Mouse (Mus musculus) thymus, adult 2 months (tissue): ENCODE measurements around the gene Trmt6. TPM values are rescaled to one million over a fixed set of nuclear protein-coding genes. Genes with fewer than 3 reads are reported as not detected.

ENCODE experiments used
- DNase-seq: peaks from one replicate; pipeline ENCODE4 v3.0.0; 2021
- H3K27ac ChIP-seq: fragments of 200-500 bp; 2 replicates; pipeline ENCODE4 v1.5.1; 2012; ENCODE audit warnings: low read length, control low read depth; ENCODE audit not compliant: control insufficient read depth, insufficient read depth
- H3K27me3 ChIP-seq: fragments of 200-500 bp; 2 replicates; pipeline ENCODE4 v1.6.1; 2012; ENCODE audit warnings: mild to moderate bottlenecking, low read length, moderate library complexity, mixed read lengths; ENCODE audit not compliant: control insufficient read depth, insufficient read depth
- H3K36me3 ChIP-seq: fragments of 200-500 bp; 2 replicates; pipeline ENCODE4 v1.6.1; 2012; ENCODE audit warnings: mild to moderate bottlenecking, low read length, moderate library complexity; ENCODE audit not compliant: control insufficient read depth, insufficient read depth
- H3K4me1 ChIP-seq: fragments of 200-500 bp; replicated peaks from 2 replicates; pipeline ENCODE4 v1.6.1; 2012; ENCODE audit warnings: low read length; ENCODE audit not compliant: control insufficient read depth, insufficient read depth
- H3K4me3 ChIP-seq: fragments of 200-500 bp; 2 replicates; pipeline ENCODE4 v1.5.1; 2012; ENCODE audit warnings: mild to moderate bottlenecking, low read length, control low read depth, moderate library complexity; ENCODE audit not compliant: control insufficient read depth, insufficient read depth
- CTCF ChIP-seq: fragments of 200-500 bp; IDR thresholded peaks from 2 replicates; pipeline ENCODE4 v1.5.1; 2012; ENCODE audit warnings: mild to moderate bottlenecking, control low read depth, low read length, moderate library complexity, borderline replicate concordance; ENCODE audit not compliant: control insufficient read depth, poor library complexity, insufficient read depth; ENCODE audit errors: extremely low read depth
- POLR2A ChIP-seq: fragments of 200-500 bp; IDR thresholded peaks from 2 replicates; pipeline ENCODE4 v1.6.1; 2012; ENCODE audit warnings: mild to moderate bottlenecking, low read length, control low read depth, moderate library complexity; ENCODE audit not compliant: control insufficient read depth, poor library complexity, insufficient read depth; ENCODE audit errors: extremely low read depth
- WGBS: fragments of 180-500 bp; shearing (Covaris S2); methylation state at CpG from one replicate; pipeline ENCODE4 v1.1.7; 2018; 5-methylcytosine and 5-hydroxymethylcytosine counted together
- polyA plus RNA-seq: library from polyadenylated mRNA; depleted of rRNA; stranded (reverse); fragments of >200 nt; gene quantifications from 2 replicates; pipeline ENCODE4 v1.2.3, GENCODE M21; 2012; rRNA removed

Gene Trmt6
- 4.5 TPM in 2 replicates for polyA plus RNA-seq

- Histone ChIP-seq H3K27ac (no peak within 1 kb of the TSS), H3K4me1 (peaks cover 6% of the 10 kb centered on the region), H3K36me3 (peaks cover 3% of the 10 kb centered on the region; the same call in 1 of the 2 replicates), H3K4me3 (peak within 1 kb of the TSS; percentile 88), H3K27me3 (no peaks in the 10 kb centered on the region)
- peak; percentile 89 for DNase-seq
- WGBS, result under 1% methylated on average over 59 of the region's 59 CpGs
- TF ChIP-seq POLR2A (peak; percentile 63; the same call in 1 of the 2 replicates), CTCF (no peak)
Observed at GRCm38 (mm10) chr2:132815608-132816314, at the start of gene Trmt6, which contains the start of gene Mcm8. TSS of gene Trmt6 (minus strand) at chr2:132816055. TSS of gene Mcm8 (plus strand) at chr2:132816141.

GRCm38 (mm10) chr2:132863325-132863724 lies 47.5 kb upstream of the Trmt6 start:
- Histone ChIP-seq H3K27me3 (no peaks in the 10 kb centered on the region), H3K27ac (no peak overlapping the region), H3K36me3 (0 out of 2 replicates have a peak, but pooled peaks cover 4% of the 10 kb centered on the region), H3K4me1 (no peaks in the 10 kb centered on the region), H3K4me3 (no peak overlapping the region)
- TF ChIP-seq POLR2A, result no peak
- no peak for TF ChIP-seq CTCF
- WGBS, result 98% methylated on average over 2 of the region's 2 CpGs
- no peak for DNase-seq

- no peaks in the 10 kb centered on the region for H3K4me1 ChIP-seq
- 0 out of 2 replicates have a peak, but pooled peaks cover 4% of the 10 kb centered on the region for H3K36me3 ChIP-seq
- no peak overlapping the region for H3K27ac ChIP-seq
- TF ChIP-seq POLR2A (no peak), CTCF (no peak)
- no peak overlapping the region for H3K4me3 ChIP-seq
- H3K27me3 ChIP-seq, result no peaks in the 10 kb centered on the region
- 95% methylated on average over 2 of the region's 2 CpGs for WGBS
- DNase-seq, result no peak
Observed at GRCm38 (mm10) chr2:132861456-132861855, 45.6 kb upstream of the Trmt6 start.

- no peaks in the 10 kb centered on the region for H3K27me3 ChIP-seq
- no peaks in the 10 kb centered on the region for H3K4me1 ChIP-seq
- no peak overlapping the region for H3K27ac ChIP-seq
- TF ChIP-seq CTCF, result no peak
- TF ChIP-seq POLR2A, result no peak
- 0 out of 2 replicates have a peak, but pooled peaks cover 4% of the 10 kb centered on the region for H3K36me3 ChIP-seq
- no peak overlapping the region for H3K4me3 ChIP-seq
- no peak for DNase-seq
Observed at GRCm38 (mm10) chr2:132860435-132860834, 44.6 kb upstream of the Trmt6 start.

GRCm38 (mm10) chr2:132856333-132856732 lies 40.5 kb upstream of the Trmt6 start:
- Histone ChIP-seq H3K4me1 (no peaks in the 10 kb centered on the region), H3K27ac (no peak overlapping the region), H3K36me3 (no peaks in the 10 kb centered on the region), H3K27me3 (no peaks in the 10 kb centered on the region), H3K4me3 (no peak overlapping the region)
- WGBS, result 95% methylated on average over 5 of the region's 5 CpGs
- no peak for DNase-seq
- TF ChIP-seq POLR2A, result no peak

GRCm38 (mm10) chr2:132853051-132853450 lies 37.2 kb upstream of the Trmt6 start:
- no peaks in the 10 kb centered on the region for H3K4me1 ChIP-seq
- H3K27ac ChIP-seq, result no peak overlapping the region
- no peaks in the 10 kb centered on the region for H3K36me3 ChIP-seq
- TF ChIP-seq CTCF, result no peak
- no peak for TF ChIP-seq POLR2A
- H3K4me3 ChIP-seq, result no peak overlapping the region
- WGBS, result 94% methylated on average over 1 of the region's 1 CpGs
- H3K27me3 ChIP-seq, result no peaks in the 10 kb centered on the region
- DNase-seq, result no peak
